Mouse (Mus musculus): ENCODE results near the gene Erbb4.

The Erbb4 gene

GRCm38 (mm10) chr1:68517820-68518219 lies 590.0 kb downstream of the Erbb4 start:
- DNase-seq (ENCODE audit: low read depth): no peak

- no peak for DNase-seq (ENCODE audit: low read depth)
Measured at GRCm38 (mm10) chr1:68503873-68504272, 604.0 kb downstream of the Erbb4 start.

GRCm38 (mm10) chr1:68501561-68501960 lies 606.3 kb downstream of the Erbb4 start:
- no peak for DNase-seq (ENCODE audit: low read depth)

- DNase-seq (ENCODE audit: low read depth): no peak
Measured at GRCm38 (mm10) chr1:68466390-68466960, 641.4 kb downstream of the Erbb4 start.

- DNase-seq (ENCODE audit: low read depth): no peak
Measured at GRCm38 (mm10) chr1:68451274-68451673, 656.6 kb downstream of the Erbb4 start.

- DNase-seq (ENCODE audit: low read depth): no peak
Measured at GRCm38 (mm10) chr1:68424336-68424983, 683.4 kb downstream of the Erbb4 start.

GRCm38 (mm10) chr1:68401204-68401603 lies 706.7 kb downstream of the Erbb4 start:
- DNase-seq (ENCODE audit: low read depth): no peak

GRCm38 (mm10) chr1:68371531-68371930 lies 736.3 kb downstream of the Erbb4 start:
- DNase-seq (ENCODE audit: low read depth): no peak

GRCm38 (mm10) chr1:68333714-68334113 lies 774.1 kb downstream of the Erbb4 start:
- DNase-seq (ENCODE audit: low read depth): no peak

GRCm38 (mm10) chr1:68305813-68306212 lies 802.0 kb downstream of the Erbb4 start:
- DNase-seq (ENCODE audit: low read depth): no peak

GRCm38 (mm10) chr1:68284443-68284842 lies 823.4 kb downstream of the Erbb4 start:
- DNase-seq (ENCODE audit: low read depth): no peak

GRCm38 (mm10) chr1:68275819-68276218 lies 832.0 kb downstream of the Erbb4 start:
- DNase-seq (ENCODE audit: low read depth): no peak

GRCm38 (mm10) chr1:68178580-68178979 lies 929.3 kb downstream of the Erbb4 start:
- DNase-seq (ENCODE audit: low read depth): no peak

GRCm38 (mm10) chr1:68155253-68155652 lies 952.6 kb downstream of the Erbb4 start:
- DNase-seq (ENCODE audit: low read depth): no peak

- no peak for DNase-seq (ENCODE audit: low read depth)
Measured at GRCm38 (mm10) chr1:68150572-68150971, 957.3 kb downstream of the Erbb4 start.

- no peak for DNase-seq (ENCODE audit: low read depth)
Measured at GRCm38 (mm10) chr1:68142562-68143350, 965.1 kb downstream of the Erbb4 start.

GRCm38 (mm10) chr1:68134943-68135342 lies 972.9 kb downstream of the Erbb4 start:
- DNase-seq (ENCODE audit: low read depth): no peak

GRCm38 (mm10) chr1:68134450-68134849 lies 973.4 kb downstream of the Erbb4 start:
- no peak for DNase-seq (ENCODE audit: low read depth)

- DNase-seq (ENCODE audit: low read depth): no peak
Measured at GRCm38 (mm10) chr1:68123541-68123940, 984.3 kb downstream of the Erbb4 start.

GRCm38 (mm10) chr1:68120364-68120763 lies 987.5 kb downstream of the Erbb4 start:
- no peak for DNase-seq (ENCODE audit: low read depth)

GRCm38 (mm10) chr1:68115721-68116120 lies 992.1 kb downstream of the Erbb4 start:
- DNase-seq (ENCODE audit: low read depth): no peak

- no peak for DNase-seq (ENCODE audit: low read depth)
Measured at GRCm38 (mm10) chr1:68106543-68106860, 1001.4 kb downstream of the Erbb4 start.

GRCm38 (mm10) chr1:68105834-68106542 lies 1001.9 kb downstream of the Erbb4 start:
- DNase-seq (ENCODE audit: low read depth): no peak

Data from induced T-regulatory cell, adult 2 months (primary cell).